Mouse (Mus musculus) neural tube, embryonic 14.5 days (tissue): ENCODE results near the gene Usp24. TPM values are rescaled to one million over a fixed set of nuclear protein-coding genes. Genes with fewer than 3 reads are reported as not detected.

ENCODE experiments used
- ATAC-seq: fragments of 200-750 bp; cut with Nextera tagmentation; 2 replicates; pipeline ENCODE4 v1.8.0; 2017; ENCODE audit warnings: low read depth, mild to moderate bottlenecking, moderate TSS enrichment, moderate library complexity
- H3K27ac ChIP-seq: fragments of 300-500 bp; sonication (generic); 2 replicates; pipeline ENCODE4 v1.5.1; 2014; ENCODE audit warnings: low read depth, mild to moderate bottlenecking, control low read depth, low read length, moderate library complexity, mixed read lengths
- H3K27me3 ChIP-seq: fragments of 300-500 bp; sonication (generic); 2 replicates; pipeline ENCODE4 v1.6.1; 2014; ENCODE audit warnings: low read length; ENCODE audit not compliant: control insufficient read depth, insufficient read depth
- H3K36me3 ChIP-seq: fragments of 300-500 bp; sonication (generic); 2 replicates; pipeline ENCODE4 v1.6.1; 2014; ENCODE audit warnings: low read length, mixed read lengths; ENCODE audit not compliant: control insufficient read depth, insufficient read depth
- H3K4me1 ChIP-seq: fragments of 300-500 bp; sonication (generic); 2 replicates; pipeline ENCODE4 v1.6.1; 2014; ENCODE audit warnings: low read length; ENCODE audit not compliant: control insufficient read depth, insufficient read depth
- H3K4me2 ChIP-seq: fragments of 300-500 bp; sonication (generic); 2 replicates; pipeline ENCODE4 v1.6.1; 2014; ENCODE audit warnings: mild to moderate bottlenecking, low read depth, low read length, control low read depth
- H3K4me3 ChIP-seq: fragments of 300-500 bp; sonication (generic); 2 replicates; pipeline ENCODE4 v1.5.1; 2014; ENCODE audit warnings: low read depth, low read length, control low read depth, mixed read lengths
- H3K9ac ChIP-seq: fragments of 300-500 bp; sonication (generic); replicated peaks from 2 replicates; pipeline ENCODE4 v1.6.1; 2014; ENCODE audit warnings: low read depth, mild to moderate bottlenecking, control low read depth, low read length, mixed read lengths
- H3K9me3 ChIP-seq: fragments of 300-500 bp; sonication (generic); 2 replicates; pipeline ENCODE4 v1.6.1; 2016; ENCODE audit warnings: low read length; ENCODE audit not compliant: control insufficient read depth
- WGBS: fragments of 180-500 bp; shearing (Covaris S2); extraction: QIAGEN DNeasy Blood & Tissue Kit; methylation state at CpG from one replicate; pipeline ENCODE4 v1.1.7; 2014; 5-methylcytosine and 5-hydroxymethylcytosine counted together
- polyA plus RNA-seq: library from polyadenylated mRNA; unstranded; fragments of >200 nt; fragmentation: Nextera tagmentation; extraction: Ambion mirVana; gene quantifications from 2 replicates; pipeline ENCODE4 v1.2.1, GENCODE M21; 2014

The Usp24 gene
- polyA plus RNA-seq, result 14.4 and 14.6 TPM in 2 replicates

DNA sequence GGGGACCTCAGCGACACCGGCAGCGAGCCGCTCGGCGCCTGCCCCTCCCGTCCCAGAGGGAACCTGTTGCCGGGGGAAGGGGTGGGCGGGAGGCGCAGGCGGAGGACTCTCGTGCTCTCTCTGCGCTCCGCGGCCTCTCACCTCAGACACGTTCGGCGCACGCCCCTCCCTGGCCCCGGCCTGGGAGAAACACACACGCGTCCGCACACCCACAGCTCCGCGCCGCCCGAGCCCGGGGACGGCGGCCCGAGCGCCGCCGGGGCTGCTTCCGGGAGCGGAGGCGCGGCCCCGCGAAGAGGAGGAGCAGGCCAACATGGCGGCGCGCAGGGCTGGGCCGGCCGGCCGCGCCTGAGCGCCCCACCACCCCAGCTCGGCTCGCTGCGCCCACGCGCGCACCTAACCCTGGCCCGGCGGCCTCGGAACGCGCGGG lies at the start of gene Usp24:
Gene Usp24, plus strand, starts transcription at position 293 of the 430 bp plus-strand sequence.
- ATAC-seq, result peak; percentile 90
- Histone ChIP-seq H3K4me2 (peak within 1 kb of the TSS; percentile 89), H3K27me3 (no peaks in the 10 kb centered on the region), H3K4me3 (peak within 1 kb of the TSS; percentile 92), H3K27ac (peak within 1 kb of the TSS; percentile 88), H3K9ac (peak within 1 kb of the TSS; percentile 92), H3K9me3 (no peaks in the 10 kb centered on the region), H3K4me1 (peaks cover 30% of the 10 kb centered on the region), H3K36me3 (no peaks in the 10 kb centered on the region)
- WGBS, result 0% methylated on average over 53 of the region's 60 CpGs

DNA sequence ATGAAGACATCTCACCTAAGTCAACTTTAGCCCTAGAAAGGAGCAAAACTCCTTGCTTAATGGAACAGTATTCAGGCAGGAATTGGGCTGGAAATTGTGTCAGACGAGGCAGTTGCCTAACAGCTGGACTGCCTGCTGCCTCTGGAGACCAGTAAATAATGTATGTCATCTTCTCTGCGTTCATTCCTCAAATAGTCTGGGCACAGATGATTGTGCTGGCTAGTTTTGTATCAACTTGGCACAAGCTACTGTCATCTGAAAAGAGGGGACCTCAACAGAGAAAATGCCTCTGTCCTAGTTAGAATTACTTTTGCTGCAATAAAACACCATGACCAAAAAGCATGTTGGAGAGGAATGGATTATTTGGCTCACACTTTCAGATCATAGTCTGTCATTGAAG lies 39.1 kb upstream of the Usp24 start:
- H3K9ac ChIP-seq, result no peak overlapping the region

DNA sequence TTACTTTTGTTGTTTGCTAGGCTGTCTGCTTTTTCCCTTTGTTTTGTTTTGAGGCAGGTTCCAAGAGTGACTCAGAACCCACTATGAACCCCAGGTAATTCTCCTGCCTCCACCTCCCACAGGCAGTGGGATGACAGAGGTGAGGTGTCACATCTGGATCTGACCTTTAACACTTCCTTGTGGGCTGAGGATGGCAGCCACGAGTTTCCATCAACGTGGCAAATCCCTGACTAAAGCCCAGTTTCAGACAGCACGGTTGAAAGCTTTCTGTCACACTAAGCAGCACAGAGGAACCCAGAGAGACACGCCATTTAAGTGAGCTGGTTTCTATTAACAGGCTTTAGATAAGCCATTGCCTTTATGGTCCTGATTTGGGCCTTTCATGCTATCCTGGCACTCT lies 36.8 kb upstream of the Usp24 start:
- Histone ChIP-seq H3K27ac (no peak overlapping the region), H3K9me3 (no peaks in the 10 kb centered on the region), H3K36me3 (no peaks in the 10 kb centered on the region), H3K9ac (no peak overlapping the region), H3K4me2 (no peak overlapping the region), H3K4me3 (no peak overlapping the region), H3K4me1 (no peaks in the 10 kb centered on the region), H3K27me3 (no peaks in the 10 kb centered on the region)
- 59% methylated on average over 4 of the region's 4 CpGs for WGBS
- ATAC-seq, result no peak

More for the DNA sequence above, 39.1 kb upstream of the Usp24 start:
- Histone ChIP-seq H3K27ac (no peak overlapping the region), H3K4me2 (no peak overlapping the region), H3K36me3 (no peaks in the 10 kb centered on the region), H3K4me3 (no peak overlapping the region), H3K9me3 (no peaks in the 10 kb centered on the region), H3K4me1 (no peaks in the 10 kb centered on the region), H3K27me3 (no peaks in the 10 kb centered on the region)
- WGBS, result 46% methylated on average over 2 of the region's 2 CpGs
- ATAC-seq, result no peak

DNA sequence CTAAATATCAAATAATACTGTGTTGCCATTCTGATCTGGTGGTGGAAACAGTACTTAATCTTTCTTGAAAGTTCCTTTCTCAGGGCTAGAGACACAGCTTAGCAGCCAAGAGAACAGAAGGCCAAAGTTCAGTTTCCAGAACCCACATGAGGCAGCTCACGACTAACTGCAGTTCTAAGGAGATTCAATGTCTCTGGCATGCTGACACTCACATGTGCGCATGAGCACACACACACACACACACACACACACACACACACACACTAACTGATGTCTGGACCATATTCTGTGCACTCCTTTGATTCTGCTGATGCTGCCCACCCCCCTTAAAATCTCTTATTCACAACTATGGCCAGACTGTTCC lies 34.9 kb upstream of the Usp24 start:
- H3K4me2 ChIP-seq, result no peak overlapping the region
- ATAC-seq, result no peak
- H3K36me3 ChIP-seq, result no peaks in the 10 kb centered on the region

DNA sequence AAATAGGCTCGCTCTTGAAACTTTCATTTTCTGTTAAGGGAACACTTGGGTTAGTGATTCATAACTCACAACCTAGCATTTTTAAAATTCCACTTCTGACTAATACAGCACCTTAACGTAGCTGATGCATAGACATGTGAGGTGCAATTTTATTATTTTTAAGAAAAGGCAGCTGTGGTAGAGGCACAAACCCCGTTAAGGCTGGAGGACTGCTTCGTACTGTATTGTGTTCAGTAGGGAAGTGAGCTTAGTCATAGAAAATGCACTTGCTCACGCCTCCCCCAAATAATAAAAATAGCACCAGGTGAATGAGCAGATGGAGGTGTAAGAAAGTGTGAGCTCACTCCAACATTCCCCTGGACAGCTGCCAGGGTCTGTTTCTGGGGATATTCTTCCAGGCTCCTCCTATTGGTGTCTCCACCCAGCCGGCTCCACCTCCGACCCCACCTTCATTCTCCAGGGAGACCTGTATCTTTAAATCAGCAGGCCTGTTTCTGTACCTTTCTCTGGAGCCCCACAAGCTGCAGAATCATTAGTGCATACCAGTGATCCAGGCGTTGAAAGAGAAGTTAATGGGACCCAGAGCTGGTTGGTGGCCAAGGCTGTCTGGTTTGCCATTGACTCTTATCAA lies 34.4 kb upstream of the Usp24 start:
- Histone ChIP-seq H3K27ac (no peak overlapping the region), H3K4me2 (no peak overlapping the region), H3K9me3 (no peaks in the 10 kb centered on the region), H3K4me3 (no peak overlapping the region), H3K4me1 (no peaks in the 10 kb centered on the region), H3K9ac (no peak overlapping the region), H3K27me3 (no peaks in the 10 kb centered on the region), H3K36me3 (no peaks in the 10 kb centered on the region)
- 69% methylated on average over 8 of the region's 8 CpGs for WGBS
- no peak for ATAC-seq

More for the DNA sequence above, 34.9 kb upstream of the Usp24 start:
- 73% methylated on average over 2 of the region's 2 CpGs for WGBS
- no peak overlapping the region for H3K9ac ChIP-seq
- no peak overlapping the region for H3K4me3 ChIP-seq
- H3K27ac ChIP-seq, result no peak overlapping the region
- H3K4me1 ChIP-seq, result no peaks in the 10 kb centered on the region
- no peaks in the 10 kb centered on the region for H3K9me3 ChIP-seq
- no peaks in the 10 kb centered on the region for H3K27me3 ChIP-seq

DNA sequence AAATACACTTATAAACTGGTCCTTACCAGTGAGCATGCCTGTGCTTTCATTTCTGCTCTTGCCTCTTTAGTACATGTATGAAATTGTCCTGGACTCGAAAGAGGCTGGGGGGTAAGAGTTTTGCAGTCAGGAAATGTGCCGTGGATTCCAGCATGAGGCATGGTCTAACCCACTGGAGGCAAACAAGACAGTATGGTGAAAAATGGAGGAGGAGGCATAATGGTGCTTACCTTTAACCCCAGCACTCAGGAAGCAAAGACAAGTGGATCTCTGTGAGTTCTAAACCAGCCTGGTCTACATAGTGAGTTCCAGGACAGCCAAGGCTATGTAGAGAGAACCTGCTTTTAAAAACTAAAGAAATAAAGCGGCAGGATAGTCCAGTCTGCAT lies 33.9 kb upstream of the Usp24 start:
- Histone ChIP-seq H3K4me2 (no peak overlapping the region), H3K27me3 (no peaks in the 10 kb centered on the region), H3K4me3 (no peak overlapping the region), H3K9ac (no peak overlapping the region), H3K36me3 (no peaks in the 10 kb centered on the region), H3K27ac (no peak overlapping the region), H3K9me3 (no peaks in the 10 kb centered on the region), H3K4me1 (no peaks in the 10 kb centered on the region)
- ATAC-seq, result no peak
- 91% methylated on average over 3 of the region's 3 CpGs for WGBS

DNA sequence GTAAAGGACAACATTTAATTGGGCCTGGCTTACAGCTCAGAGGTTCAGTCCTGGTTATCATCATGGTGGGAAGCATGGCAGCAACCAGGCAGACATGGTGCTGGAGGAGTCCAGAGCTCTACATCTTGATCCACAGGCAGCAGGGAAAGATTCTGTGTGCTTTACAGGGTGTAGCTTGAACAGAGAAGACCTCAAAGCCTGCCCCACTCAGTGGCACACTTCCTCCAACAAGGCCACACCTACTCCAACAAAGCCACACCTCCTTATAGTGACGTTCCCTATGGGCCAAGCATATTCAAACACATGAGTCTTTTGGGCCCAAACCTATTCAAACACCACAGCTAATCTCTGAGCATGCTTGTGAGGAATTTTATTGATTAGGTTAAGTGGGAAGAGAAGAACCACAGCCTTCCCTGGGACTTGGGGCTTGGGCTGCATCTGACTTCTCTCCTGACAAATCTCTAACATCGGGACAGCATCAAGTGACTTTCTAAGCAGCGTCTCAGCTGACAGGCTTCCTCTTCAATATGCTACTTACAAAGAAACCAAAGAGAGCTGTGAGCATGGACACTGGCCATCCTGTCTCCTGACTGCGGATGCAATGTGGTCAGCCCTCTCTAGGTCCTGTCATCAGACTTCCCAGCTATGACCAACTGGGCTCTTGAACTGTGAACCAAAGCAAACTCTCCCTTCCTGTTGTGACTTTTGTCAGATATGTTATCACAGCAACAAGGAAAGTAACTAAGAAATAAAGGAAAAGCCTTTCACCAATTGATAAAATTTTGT lies 28.9 kb upstream of the Usp24 start:
- Histone ChIP-seq H3K9me3 (no peaks in the 10 kb centered on the region), H3K27me3 (no peaks in the 10 kb centered on the region), H3K4me2 (no peak overlapping the region), H3K36me3 (no peaks in the 10 kb centered on the region), H3K4me1 (no peaks in the 10 kb centered on the region), H3K9ac (no peak overlapping the region), H3K4me3 (no peak overlapping the region), H3K27ac (no peak overlapping the region)
- ATAC-seq, result no peak
- WGBS, result 86% methylated on average over 4 of the region's 4 CpGs

DNA sequence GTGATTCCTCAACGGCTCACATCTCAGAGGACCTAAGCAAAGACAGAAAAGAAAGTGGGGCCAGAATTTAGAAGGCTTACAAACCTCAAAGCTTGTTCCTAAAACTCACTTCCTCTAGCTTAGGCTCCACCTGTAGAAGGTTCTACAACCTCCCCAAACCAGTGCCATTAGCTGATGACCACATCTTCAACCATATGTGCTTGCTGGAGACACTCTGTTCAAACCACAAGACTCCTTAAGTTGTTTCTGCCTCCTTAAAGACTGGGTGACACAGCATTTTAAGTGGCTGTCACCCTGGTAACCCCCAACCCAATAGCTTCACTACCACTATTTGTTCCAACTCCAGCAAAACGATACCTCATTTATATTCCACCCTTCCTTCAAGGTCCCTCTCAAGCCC lies 25.8 kb upstream of the Usp24 start:
- H3K9me3 ChIP-seq, result no peaks in the 10 kb centered on the region
- WGBS, result 80% methylated on average over 2 of the region's 2 CpGs
- H3K4me1 ChIP-seq, result no peaks in the 10 kb centered on the region
- H3K27ac ChIP-seq, result no peak overlapping the region
- ATAC-seq, result no peak
- no peak overlapping the region for H3K4me3 ChIP-seq
- H3K4me2 ChIP-seq, result no peak overlapping the region
- no peak overlapping the region for H3K9ac ChIP-seq
- H3K27me3 ChIP-seq, result no peaks in the 10 kb centered on the region
- H3K36me3 ChIP-seq, result no peaks in the 10 kb centered on the region

DNA sequence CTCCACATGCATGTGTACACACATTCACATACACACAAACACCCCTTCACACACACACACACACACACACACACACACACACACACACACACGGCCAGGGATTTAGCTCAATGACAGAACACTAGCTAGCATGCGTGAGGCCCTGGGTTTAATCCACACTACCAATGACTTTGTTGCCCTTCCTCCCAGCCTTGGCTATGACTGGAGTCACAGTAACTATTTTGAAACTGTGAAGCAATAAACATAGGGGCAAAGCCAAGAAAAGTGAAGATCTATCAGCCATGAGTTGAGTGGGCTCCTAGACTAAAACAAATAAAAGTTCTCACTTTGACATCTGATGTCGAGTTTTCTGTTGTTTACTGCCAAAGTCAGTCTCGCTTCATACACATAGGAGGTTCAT lies 23.2 kb upstream of the Usp24 start:
- no peaks in the 10 kb centered on the region for H3K9me3 ChIP-seq
- WGBS, result 94% methylated on average over 4 of the region's 4 CpGs

More for the DNA sequence above, 23.2 kb upstream of the Usp24 start:
- no peaks in the 10 kb centered on the region for H3K36me3 ChIP-seq
- H3K27ac ChIP-seq, result no peak overlapping the region
- H3K4me1 ChIP-seq, result no peaks in the 10 kb centered on the region
- H3K9ac ChIP-seq, result no peak overlapping the region
- no peak overlapping the region for H3K4me3 ChIP-seq
- no peak for ATAC-seq
- no peak overlapping the region for H3K4me2 ChIP-seq
- no peaks in the 10 kb centered on the region for H3K27me3 ChIP-seq
